Mouse (Mus musculus): ENCODE measurements around the gene Thra.
"Not testable (repeated sequence)": the region's sequence is repeated elsewhere in the genome, so short reads cannot be mapped to it uniquely, and the experiment has no call there.

Gene Thra

DNA sequence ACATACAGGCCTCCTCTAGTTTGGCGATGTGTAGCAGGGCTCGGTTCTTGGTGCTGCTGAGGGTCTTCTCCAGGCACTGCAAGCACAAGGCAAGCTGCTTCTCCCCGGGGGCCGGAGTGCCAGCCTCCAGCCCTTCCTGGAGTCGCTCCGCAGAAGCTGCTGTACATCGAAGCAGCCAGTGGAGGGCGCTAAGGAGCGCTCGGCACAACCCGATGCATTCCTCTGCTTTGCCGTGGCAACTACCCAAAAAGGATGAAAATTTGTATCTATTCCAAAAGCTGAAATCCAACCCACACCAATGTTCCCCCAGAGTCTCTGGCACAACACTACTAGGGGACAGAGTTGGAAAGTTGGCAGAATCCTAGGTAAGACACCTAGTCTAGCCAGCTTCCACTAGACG, 22.5 kb upstream of the Thra start:
- peak; percentile 45 for DNase-seq (ENCODE audit: low read depth, low spot score)

DNA sequence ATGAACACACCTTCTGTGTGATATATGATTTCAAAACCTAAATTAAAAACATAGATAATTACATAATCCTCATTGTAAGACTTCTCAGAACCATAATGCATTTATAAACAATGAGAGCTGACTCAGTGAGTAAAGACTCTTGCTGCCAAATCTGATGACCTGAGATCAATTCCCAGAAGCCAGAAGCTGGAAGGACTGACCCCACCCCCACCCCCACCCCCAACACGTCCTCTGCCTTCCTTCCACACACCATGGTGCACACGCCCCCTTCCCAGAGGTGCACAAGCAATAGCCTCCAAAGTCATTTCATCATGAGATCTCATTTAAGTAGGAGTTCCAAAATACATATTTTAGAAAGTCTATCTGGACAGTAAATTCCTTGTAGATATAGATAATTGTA, 19.7 kb upstream of the Thra start:
- DNase-seq (ENCODE audit: low read depth, low spot score): no peak

- DNase-seq (ENCODE audit: low read depth, low spot score): no peak
These were observed 18.8 kb upstream of the Thra start for GRCm38 (mm10) chr11:98721458-98722226.

DNA sequence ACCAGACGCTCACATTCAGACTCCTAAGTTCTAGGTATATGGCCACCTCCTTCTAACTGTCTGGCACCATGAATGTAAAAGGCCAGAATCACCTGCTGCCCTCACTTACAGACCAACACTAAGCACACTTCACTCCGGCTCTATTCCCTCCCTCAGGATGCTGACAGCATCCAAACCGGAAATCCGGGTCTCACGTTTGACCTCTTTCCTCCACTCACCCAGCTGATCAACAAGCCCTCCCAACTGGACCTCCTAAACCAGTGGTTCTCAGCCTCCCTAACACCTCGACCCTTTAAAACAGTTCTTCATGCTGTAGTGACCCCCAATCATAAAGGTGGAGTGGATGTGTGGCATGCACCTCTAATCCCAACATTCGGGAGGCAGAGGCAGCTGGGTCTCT, 17.3 kb upstream of the Thra start:
- no peak for DNase-seq (ENCODE audit: low read depth, low spot score)

DNA sequence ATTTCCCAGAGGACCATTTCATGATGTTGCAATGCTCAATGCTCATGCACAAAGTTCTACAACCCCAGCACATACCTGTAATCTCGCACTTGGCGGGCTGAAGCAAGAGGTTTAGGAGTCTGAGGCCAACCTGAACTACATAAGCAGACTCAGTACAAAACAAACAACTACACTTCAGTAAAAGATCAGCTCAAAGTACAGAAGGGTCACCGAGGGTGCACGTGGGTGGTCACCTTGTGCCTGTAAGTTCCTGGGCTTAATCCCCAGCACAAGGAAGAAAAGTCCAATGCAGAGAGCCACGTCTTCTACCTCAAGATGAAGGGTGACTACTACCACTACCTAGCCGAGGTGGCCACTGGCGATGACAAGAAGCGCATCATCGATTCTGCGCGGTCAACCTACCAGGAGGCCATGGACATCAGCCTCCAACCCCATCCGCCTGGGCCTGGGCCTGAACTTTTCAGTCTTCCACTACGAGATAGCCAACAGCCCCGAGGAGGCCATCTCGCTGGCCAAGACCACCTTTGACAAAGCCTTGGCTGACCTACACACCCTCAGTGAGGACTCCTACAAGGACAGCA, 14.4 kb upstream of the Thra start:
- no peak for DNase-seq (ENCODE audit: low read depth, low spot score)

GRCm38 (mm10) chr11:98729119-98729588, 11.3 kb upstream of the Thra start, which contains the start of gene Med24:
Gene Med24, minus strand, starts transcription at chr11:98729435.
- DNase-seq (ENCODE audit: low read depth, low spot score): peak; percentile 93

DNA sequence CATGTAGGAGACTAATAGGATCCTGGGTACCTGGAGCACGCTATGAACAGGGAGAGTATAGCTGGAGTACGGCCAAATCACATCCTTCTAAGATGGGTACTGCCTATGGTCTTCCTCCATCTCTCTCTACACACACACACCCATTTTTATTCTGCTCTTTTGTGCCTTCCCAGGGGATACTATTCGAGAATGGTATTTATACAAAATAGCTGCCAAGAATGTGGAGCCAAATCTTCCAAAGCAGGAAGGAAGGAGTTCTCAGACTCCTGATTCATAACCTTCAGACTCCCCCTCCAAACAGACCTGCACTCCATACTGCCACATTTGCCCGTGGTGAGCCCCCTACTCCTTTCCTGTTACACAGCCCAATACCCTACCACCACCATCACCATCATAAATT, 9.7 kb upstream of the Thra start:
- DNase-seq (ENCODE audit: low read depth, low spot score): no peak

DNA sequence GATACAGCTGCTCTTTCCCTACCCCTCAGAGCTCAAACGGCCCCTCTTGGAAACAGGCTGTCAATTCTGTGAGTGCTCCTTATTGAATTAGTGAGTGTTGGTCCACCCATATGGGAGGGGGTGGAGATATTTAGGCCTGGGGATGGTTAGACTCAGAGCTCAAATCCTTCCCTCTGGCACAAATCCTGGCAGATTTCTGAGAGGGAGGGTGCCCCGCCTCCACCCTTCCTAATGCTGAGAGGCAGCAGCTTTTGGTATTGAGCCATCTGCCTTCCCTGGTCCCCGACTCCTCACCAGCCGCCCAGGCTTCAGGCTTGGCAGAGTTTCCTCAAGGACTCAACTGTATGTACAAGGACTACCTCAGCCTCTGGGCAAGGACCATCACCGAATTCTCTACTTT, 9.3 kb upstream of the Thra start:
- DNase-seq (ENCODE audit: low read depth, low spot score): no peak

- no peak for DNase-seq (ENCODE audit: low read depth, low spot score)
These were observed 6.4 kb upstream of the Thra start for GRCm38 (mm10) chr11:98734020-98734419.

DNA sequence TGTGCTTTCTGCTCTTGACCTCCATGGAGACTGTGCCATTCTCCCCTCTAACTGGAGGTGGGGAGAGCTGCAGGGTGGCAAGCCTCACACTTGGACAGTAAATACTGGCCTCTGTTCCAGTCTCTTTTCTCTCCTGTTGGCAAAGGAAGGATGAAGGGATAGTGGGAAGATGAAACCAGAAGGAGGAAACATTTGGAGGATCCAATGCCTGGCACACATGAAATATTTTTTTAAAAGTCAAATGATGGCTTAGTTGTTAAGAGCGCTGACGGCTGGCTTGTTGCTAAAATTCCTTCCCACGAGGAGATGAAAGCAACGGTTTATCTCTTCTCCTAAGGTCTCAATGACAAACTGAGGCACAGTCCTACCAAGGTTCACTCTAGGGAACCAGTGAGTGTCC, 5.3 kb upstream of the Thra start:
- no peak for DNase-seq (ENCODE audit: low read depth, low spot score)

DNA sequence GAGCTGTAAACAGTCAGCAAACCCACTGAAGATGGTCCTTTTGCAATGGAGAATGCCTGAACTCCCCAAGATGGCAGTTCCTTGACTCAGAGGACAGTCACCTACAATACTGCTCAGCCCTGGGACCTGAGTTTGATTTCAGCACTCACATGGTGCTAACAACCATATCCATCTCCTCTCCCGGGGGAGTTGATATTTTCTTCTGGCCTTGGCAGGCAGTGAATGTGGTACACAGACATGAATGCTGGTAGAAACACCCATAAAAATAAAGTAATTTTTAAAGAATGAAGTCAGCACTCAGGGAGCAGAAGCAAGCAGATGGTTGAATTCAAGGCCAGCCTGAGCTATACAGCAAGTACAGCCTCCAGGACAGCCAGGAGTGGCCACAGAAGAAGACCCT, 4.3 kb upstream of the Thra start:
- no peak for DNase-seq (ENCODE audit: low read depth, low spot score)

GRCm38 (mm10) chr11:98737220-98737619, 3.2 kb upstream of the Thra start:
- not testable (repeated sequence) for DNase-seq (ENCODE audit: low read depth, low spot score)

DNA sequence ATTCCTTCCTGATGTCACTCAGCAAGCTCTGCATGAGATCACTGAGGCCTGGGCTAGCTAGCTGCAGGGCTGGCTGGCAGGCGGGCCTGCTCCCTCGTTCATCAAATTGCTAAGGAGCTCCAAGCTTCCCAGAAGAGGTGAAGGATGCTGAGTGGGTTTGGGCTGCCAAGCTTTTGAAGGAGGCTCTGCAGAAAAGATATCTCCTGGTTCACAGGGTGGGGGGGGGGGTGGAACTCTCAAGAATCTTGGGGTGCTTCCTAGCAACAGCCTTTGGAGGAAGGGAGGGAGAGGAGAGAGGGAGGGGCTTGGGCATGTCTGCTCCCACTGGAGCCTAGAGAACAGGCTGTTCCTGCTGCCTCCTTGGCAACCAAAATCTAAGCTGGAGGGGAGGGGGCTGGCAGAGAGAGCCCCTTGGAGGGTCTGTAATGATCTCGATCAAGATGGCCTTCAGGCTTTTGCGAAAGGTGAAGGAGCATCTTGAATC, 2.0 kb upstream of the Thra start:
- no peak for DNase-seq (ENCODE audit: low read depth, low spot score)

DNA sequence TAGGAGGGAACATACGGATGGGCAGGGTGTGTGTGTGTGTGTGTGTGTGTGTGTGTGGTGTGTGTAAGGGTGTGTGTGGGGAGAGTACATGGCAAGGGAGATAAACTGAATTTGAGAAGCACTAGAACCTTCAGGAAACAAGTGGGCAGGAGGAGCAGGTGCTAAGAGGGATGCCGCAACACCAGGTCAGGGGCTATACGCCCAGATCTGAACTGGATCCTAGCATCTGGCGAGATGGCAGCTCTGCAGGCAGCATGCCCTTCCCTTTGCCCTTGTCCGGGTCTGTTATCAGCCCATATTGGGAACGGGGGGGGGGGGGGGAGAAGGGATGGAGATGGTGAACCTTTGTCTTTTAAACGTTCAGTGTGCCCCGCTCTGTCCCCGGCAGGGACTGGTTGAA, 1.5 kb upstream of the Thra start:
- DNase-seq (ENCODE audit: low read depth, low spot score): no peak

GRCm38 (mm10) chr11:98740026-98740392, 429 bp upstream of the Thra start:
- no peak for DNase-seq (ENCODE audit: low read depth, low spot score)

- DNase-seq (ENCODE audit: low read depth, low spot score): no peak
These were observed 698 bp downstream of the Thra start for GRCm38 (mm10) chr11:98741051-98741620.

- peak; percentile 84 for DNase-seq (ENCODE audit: low read depth, low spot score)
These were observed 1.4 kb downstream of the Thra start for GRCm38 (mm10) chr11:98741622-98742396.

- DNase-seq (ENCODE audit: low read depth, low spot score): no peak
These were observed 2.2 kb downstream of the Thra start for GRCm38 (mm10) chr11:98742397-98743291.

DNA sequence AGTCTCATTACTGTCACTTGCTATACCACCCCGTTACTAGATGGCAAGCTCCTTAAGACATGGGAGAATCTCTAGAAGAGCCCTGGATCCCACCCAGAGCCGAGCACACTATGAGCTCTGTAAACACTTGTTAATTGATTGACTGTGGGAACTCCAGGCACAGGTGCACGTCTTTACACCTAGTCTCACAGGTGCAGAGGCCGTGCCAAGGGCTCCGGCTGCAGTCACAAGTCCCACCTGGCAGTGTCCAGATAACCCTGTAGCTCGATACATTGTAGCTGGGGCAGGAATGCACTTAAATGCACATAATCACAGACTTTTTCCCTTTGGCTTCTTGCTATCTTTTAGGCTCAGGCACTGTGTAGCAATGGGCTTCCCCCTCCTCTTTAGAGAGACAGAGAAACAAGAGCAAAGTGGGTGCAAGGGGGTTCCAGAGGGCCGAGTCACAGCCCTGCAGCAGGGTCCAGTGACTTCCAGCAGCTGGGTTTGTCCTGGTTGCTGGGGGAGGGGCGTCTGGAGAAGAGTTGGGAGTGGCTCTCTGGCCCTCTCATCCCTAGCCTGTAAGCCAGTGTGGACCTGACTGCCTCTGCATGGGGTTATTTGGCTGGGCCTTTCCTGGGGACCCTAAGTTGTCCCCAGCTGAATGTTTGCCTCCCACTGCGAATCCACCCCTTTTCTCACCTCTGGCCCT, 3.4 kb downstream of the Thra start:
- no peak for DNase-seq (ENCODE audit: low read depth, low spot score)

- no peak for DNase-seq (ENCODE audit: low read depth, low spot score)
These were observed 4.1 kb downstream of the Thra start for GRCm38 (mm10) chr11:98744456-98745019.
